Mouse (Mus musculus) heart, embryonic 15.5 days (tissue): Measurements from ENCODE around the gene Tspyl3. TPM values are rescaled to one million over a fixed set of nuclear protein-coding genes. Genes with fewer than 3 reads are reported as not detected.
"Not testable (repeated sequence)": the region's sequence is repeated elsewhere in the genome, so short reads cannot be mapped to it uniquely, and the experiment has no call there.

Experiments
- ATAC-seq: fragments of 200-750 bp; cut with Nextera tagmentation; replicated peaks from 2 replicates; pipeline ENCODE4 v1.8.0; 2017; ENCODE audit warnings: low read depth, moderate TSS enrichment; ENCODE audit not compliant: insufficient number of reproducible peaks, insufficient read depth, low FRiP score
- H3K27ac ChIP-seq: fragments of 300-500 bp; sonication (generic); 2 replicates; pipeline ENCODE4 v1.5.1; 2015; ENCODE audit warnings: mild to moderate bottlenecking, inconsistent platforms
- H3K27me3 ChIP-seq: fragments of 300-500 bp; sonication (generic); 2 replicates; pipeline ENCODE4 v1.6.1; 2015; ENCODE audit warnings: inconsistent platforms
- H3K36me3 ChIP-seq: fragments of 300-500 bp; sonication (generic); 2 replicates; pipeline ENCODE4 v1.6.1; 2015; ENCODE audit warnings: mild to moderate bottlenecking, inconsistent platforms
- H3K4me1 ChIP-seq: fragments of 300-500 bp; sonication (generic); replicated peaks from 2 replicates; pipeline ENCODE4 v1.6.1; 2015; ENCODE audit warnings: inconsistent platforms
- H3K4me2 ChIP-seq: fragments of 300-500 bp; sonication (generic); 2 replicates; pipeline ENCODE4 v1.6.1; 2015; ENCODE audit warnings: inconsistent platforms, mild to moderate bottlenecking, moderate library complexity
- H3K4me3 ChIP-seq: fragments of 300-500 bp; sonication (generic); 2 replicates; pipeline ENCODE4 v1.5.1; 2015; ENCODE audit warnings: mild to moderate bottlenecking, inconsistent platforms
- H3K9ac ChIP-seq: fragments of 300-500 bp; sonication (generic); 2 replicates; pipeline ENCODE4 v1.6.1; 2015; ENCODE audit warnings: mild to moderate bottlenecking, inconsistent platforms
- H3K9me3 ChIP-seq: fragments of 300-500 bp; sonication (generic); replicated peaks from 2 replicates; pipeline ENCODE4 v1.6.1; 2016; ENCODE audit warnings: inconsistent platforms
- WGBS: fragments of 180-500 bp; shearing (Covaris S2); methylation state at CpG from one replicate; pipeline ENCODE4 v1.1.7; 2015; ENCODE audit warnings: mixed read lengths; 5-methylcytosine and 5-hydroxymethylcytosine counted together
- polyA plus RNA-seq: library from polyadenylated mRNA; unstranded; fragments of >200 nt; fragmentation: Nextera tagmentation; extraction: Ambion mirVana; gene quantifications from 2 replicates; pipeline ENCODE4 v1.2.1, GENCODE M21; 2015

The Tspyl3 gene
- polyA plus RNA-seq, result 4.3 and 8.0 TPM in 2 replicates

GRCm38 (mm10) chr2:153224946-153225594, at the start of gene Tspyl3:
Tspyl3 (minus strand) TSS chr2:153225441.
- Histone ChIP-seq H3K9ac (peak within 1 kb of the TSS; percentile 68), H3K9me3 (no peaks in the 10 kb centered on the region), H3K4me3 (peak within 1 kb of the TSS; percentile 60), H3K4me1 (peaks cover 25% of the 10 kb centered on the region), H3K27me3 (no peaks in the 10 kb centered on the region), H3K27ac (peak within 1 kb of the TSS; percentile 52), H3K4me2 (peak within 1 kb of the TSS; percentile 77), H3K36me3 (peaks cover 21% of the 10 kb centered on the region)
- WGBS, result under 1% methylated on average over 31 of the region's 31 CpGs
- peak; percentile 63; the same call in 1 of the 2 replicates for ATAC-seq

GRCm38 (mm10) chr2:153274919-153275247, 49.6 kb upstream of the Tspyl3 start:
- no peaks in the 10 kb centered on the region for H3K27me3 ChIP-seq
- H3K9me3 ChIP-seq, result no peaks in the 10 kb centered on the region
- no peak overlapping the region for H3K4me3 ChIP-seq
- no peaks in the 10 kb centered on the region for H3K4me1 ChIP-seq
- no peak overlapping the region for H3K4me2 ChIP-seq
- WGBS, result 83% methylated on average over 6 of the region's 6 CpGs
- H3K36me3 ChIP-seq, result no peaks in the 10 kb centered on the region
- H3K9ac ChIP-seq, result no peak overlapping the region
- ATAC-seq, result no peak
- H3K27ac ChIP-seq, result no peak overlapping the region

GRCm38 (mm10) chr2:153274200-153274918, 49.1 kb upstream of the Tspyl3 start:
- H3K9ac ChIP-seq, H3K9me3 ChIP-seq, H3K4me3 ChIP-seq, H3K27ac ChIP-seq, H3K27me3 ChIP-seq, H3K4me2 ChIP-seq, H3K4me1 ChIP-seq, H3K36me3 ChIP-seq: not testable (repeated sequence)
- 69% methylated on average over 6 of the region's 6 CpGs for WGBS
- ATAC-seq, result peak; percentile 50; the same call in 1 of the 2 replicates

GRCm38 (mm10) chr2:153270231-153270915, 45.1 kb upstream of the Tspyl3 start:
- H3K4me1 ChIP-seq, H3K27ac ChIP-seq, H3K9ac ChIP-seq, H3K4me2 ChIP-seq, H3K27me3 ChIP-seq, H3K36me3 ChIP-seq, H3K9me3 ChIP-seq, H3K4me3 ChIP-seq, ATAC-seq: not testable (repeated sequence)
- 52% methylated on average over 8 of the region's 8 CpGs for WGBS

GRCm38 (mm10) chr2:153267331-153267730, 42.1 kb upstream of the Tspyl3 start:
- H3K27ac ChIP-seq, result no peak overlapping the region
- H3K4me2 ChIP-seq, result no peak overlapping the region
- no peaks in the 10 kb centered on the region for H3K4me1 ChIP-seq
- no peak for ATAC-seq
- no peaks in the 10 kb centered on the region for H3K9me3 ChIP-seq
- H3K9ac ChIP-seq, result no peak overlapping the region
- 78% methylated on average over 2 of the region's 2 CpGs for WGBS
- H3K4me3 ChIP-seq, result no peak overlapping the region
- no peaks in the 10 kb centered on the region for H3K27me3 ChIP-seq
- H3K36me3 ChIP-seq, result peaks cover 20% of the 10 kb centered on the region

GRCm38 (mm10) chr2:153263053-153263452, 37.8 kb upstream of the Tspyl3 start:
- peaks cover 7% of the 10 kb centered on the region for H3K4me1 ChIP-seq
- H3K36me3 ChIP-seq, result peaks cover 30% of the 10 kb centered on the region
- H3K27ac ChIP-seq, result no peak overlapping the region
- 78% methylated on average over 7 of the region's 7 CpGs for WGBS
- H3K4me2 ChIP-seq, result no peak overlapping the region
- no peak overlapping the region for H3K9ac ChIP-seq
- no peaks in the 10 kb centered on the region for H3K27me3 ChIP-seq
- no peak for ATAC-seq
- no peak overlapping the region for H3K4me3 ChIP-seq
- H3K9me3 ChIP-seq, result no peaks in the 10 kb centered on the region

- no peak for ATAC-seq
- Histone ChIP-seq H3K4me2 (no peak overlapping the region), H3K27ac (no peak overlapping the region), H3K4me3 (no peak overlapping the region), H3K4me1 (peaks cover 7% of the 10 kb centered on the region), H3K27me3 (no peaks in the 10 kb centered on the region), H3K36me3 (peaks cover 20% of the 10 kb centered on the region), H3K9me3 (no peaks in the 10 kb centered on the region), H3K9ac (no peak overlapping the region)
- WGBS, result 37% methylated on average over 3 of the region's 3 CpGs
Measured at GRCm38 (mm10) chr2:153259864-153260674, 34.8 kb upstream of the Tspyl3 start.

- H3K4me2 ChIP-seq, result no peak overlapping the region
- no peak overlapping the region for H3K4me3 ChIP-seq
- no peak for ATAC-seq
- no peaks in the 10 kb centered on the region for H3K9me3 ChIP-seq
- 52% methylated on average over 12 of the region's 12 CpGs for WGBS
- no peak overlapping the region for H3K9ac ChIP-seq
- H3K27me3 ChIP-seq, result no peaks in the 10 kb centered on the region
- no peak overlapping the region for H3K27ac ChIP-seq
- H3K4me1 ChIP-seq, result peaks cover 7% of the 10 kb centered on the region
- H3K36me3 ChIP-seq, result peaks cover 20% of the 10 kb centered on the region
Measured at GRCm38 (mm10) chr2:153259030-153259863, 34.0 kb upstream of the Tspyl3 start.

GRCm38 (mm10) chr2:153256604-153257003, 31.4 kb upstream of the Tspyl3 start:
- Histone ChIP-seq H3K4me2 (no peak overlapping the region), H3K9me3 (no peaks in the 10 kb centered on the region), H3K4me3 (no peak overlapping the region), H3K36me3 (peaks cover 10% of the 10 kb centered on the region), H3K27me3 (no peaks in the 10 kb centered on the region), H3K4me1 (peaks cover 7% of the 10 kb centered on the region), H3K9ac (no peak overlapping the region), H3K27ac (no peak overlapping the region)
- WGBS, result 84% methylated on average over 2 of the region's 2 CpGs
- no peak for ATAC-seq

GRCm38 (mm10) chr2:153249751-153250150, 24.5 kb upstream of the Tspyl3 start:
- no peaks in the 10 kb centered on the region for H3K4me1 ChIP-seq
- no peaks in the 10 kb centered on the region for H3K9me3 ChIP-seq
- H3K4me3 ChIP-seq, result no peak overlapping the region
- peaks cover 33% of the 10 kb centered on the region for H3K36me3 ChIP-seq
- no peak overlapping the region for H3K4me2 ChIP-seq
- 84% methylated on average over 5 of the region's 5 CpGs for WGBS
- ATAC-seq, result no peak
- no peaks in the 10 kb centered on the region for H3K27me3 ChIP-seq
- H3K27ac ChIP-seq, result no peak overlapping the region
- no peak overlapping the region for H3K9ac ChIP-seq
